1 mouse cellular context compared by ENCODE assay signal in the genomic region with DNA sequence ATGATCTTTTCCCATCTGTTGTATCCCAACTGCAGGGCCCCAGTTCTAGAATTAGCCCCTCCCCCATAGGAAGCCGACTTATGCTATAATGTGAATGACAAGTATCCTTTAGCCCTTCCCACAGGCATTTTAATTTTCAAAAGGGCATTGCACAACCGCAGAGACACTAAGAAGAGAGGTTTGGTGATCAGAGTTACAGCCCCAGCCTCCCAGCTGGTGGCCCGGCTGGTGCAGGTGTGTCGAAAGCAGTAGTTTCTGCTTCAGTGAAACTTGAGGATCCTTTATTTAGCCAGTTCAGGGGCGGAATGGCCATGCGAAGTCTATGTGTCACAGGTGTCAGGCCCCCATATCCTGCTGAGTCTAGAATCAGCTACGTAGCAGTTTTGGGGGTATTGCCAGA.
TF ChIP-seq lines count a peak whose summit lies in the region.

No protein-coding gene starts in this region.

TF ChIP-seq in CH12.LX, 34 proteins besides CTCF, POLR2A, EP300 and RAD21:
- TF ChIP-seq GABPA (IDR thresholded peaks at IDR 0.05; ENCODE audit: insufficient replicate concordance, low read depth, low read length) (no peak), ZC3H11A (IDR thresholded peaks at IDR 0.05; ENCODE audit: low read depth, low read length) (no peak), UBTF (IDR thresholded peaks at IDR 0.05; ENCODE audit: low read depth, low read length) (no peak), TCF12 (IDR thresholded peaks at IDR 0.05; ENCODE audit: low read depth, low read length) (peak; percentile 62)
